Mouse (Mus musculus) stomach, postnatal 0 days (tissue): Measurements from ENCODE around the gene Rabif. TPM values are rescaled to one million over a fixed set of nuclear protein-coding genes. Genes with fewer than 3 reads are reported as not detected.

Source experiments
- ATAC-seq: fragments of 200-750 bp; cut with Nextera tagmentation; 2 replicates; pipeline ENCODE4 v1.8.0; 2017; ENCODE audit not compliant: low FRiP score, low TSS enrichment
- DNase-seq: peaks from one replicate; pipeline ENCODE4 v3.0.0-alpha.2; 2016; ENCODE audit warnings: low spot score
- H3K27ac ChIP-seq: fragments of 300-500 bp; sonication (generic); replicated peaks from 2 replicates; pipeline ENCODE4 v1.5.1; 2014; ENCODE audit warnings: mild to moderate bottlenecking, control low read depth
- H3K27me3 ChIP-seq: fragments of 300-500 bp; sonication (generic); 2 replicates; pipeline ENCODE4 v1.6.1; 2014; ENCODE audit warnings: low read length; ENCODE audit not compliant: control insufficient read depth, insufficient read depth
- H3K36me3 ChIP-seq: fragments of 300-500 bp; sonication (generic); 2 replicates; pipeline ENCODE4 v1.6.1; 2014; ENCODE audit warnings: low read length, mixed read lengths; ENCODE audit not compliant: control insufficient read depth, insufficient read depth
- H3K4me1 ChIP-seq: fragments of 300-500 bp; sonication (generic); replicated peaks from 2 replicates; pipeline ENCODE4 v1.6.1; 2014; ENCODE audit warnings: antibody characterized with exemption; ENCODE audit not compliant: control insufficient read depth, insufficient read depth
- H3K4me2 ChIP-seq: fragments of 300-500 bp; sonication (generic); replicated peaks from 2 replicates; pipeline ENCODE4 v1.6.1; 2014; ENCODE audit warnings: low read depth, mild to moderate bottlenecking, control low read depth, moderate library complexity
- H3K4me3 ChIP-seq: fragments of 300-500 bp; sonication (generic); 2 replicates; pipeline ENCODE4 v1.5.1; 2014; ENCODE audit warnings: low read depth, low read length, control low read depth
- H3K9ac ChIP-seq: fragments of 300-500 bp; sonication (generic); 2 replicates; pipeline ENCODE4 v1.6.1; 2014; ENCODE audit warnings: mild to moderate bottlenecking, low read length, control low read depth, mixed read lengths
- H3K9me3 ChIP-seq: fragments of 300-500 bp; sonication (generic); 2 replicates; pipeline ENCODE4 v1.6.1; 2016; ENCODE audit warnings: low read length; ENCODE audit not compliant: control insufficient read depth
- CTCF ChIP-seq: IDR thresholded peaks from 2 replicates; pipeline ENCODE4 v1.5.1; 2016; ENCODE audit warnings: antibody characterized with exemption, low read depth, mild to moderate bottlenecking, moderate library complexity
- EP300 ChIP-seq: optimal IDR thresholded peaks from 2 replicates; pipeline ENCODE3; 2016; ENCODE audit warnings: antibody characterized with exemption
- WGBS: fragments of 180-500 bp; shearing (Covaris S2); extraction: QIAGEN DNeasy Blood & Tissue Kit; methylation state at CpG from one replicate; pipeline ENCODE4 v1.1.7; 2014; 5-methylcytosine and 5-hydroxymethylcytosine counted together
- polyA plus RNA-seq: library from polyadenylated mRNA; unstranded; fragments of >200 nt; fragmentation: Nextera tagmentation; extraction: Ambion mirVana; gene quantifications from 2 replicates; pipeline ENCODE4 v1.2.1, GENCODE M21; 2015

The Rabif gene
- polyA plus RNA-seq, 1 experiment from 2014 or later: 31.4 TPM

- Histone ChIP-seq H3K4me3 (no peak overlapping the region), H3K27ac (no peak overlapping the region), H3K36me3 (peaks cover 12% of the 10 kb centered on the region), H3K27me3 (no peaks in the 10 kb centered on the region), H3K4me2 (no peak overlapping the region), H3K9me3 (no peaks in the 10 kb centered on the region), H3K4me1 (0 out of 2 replicates have a peak, but pooled peaks cover 4% of the 10 kb centered on the region), H3K9ac (no peak overlapping the region)
- TF ChIP-seq EP300 (no peak), CTCF (no peak)
- ATAC-seq: no peak
- no peak for DNase-seq
- 91% methylated on average over 6 of the region's 6 CpGs for WGBS
These were observed 3.3 kb upstream of the Rabif start for GRCm38 (mm10) chr1:134490903-134491801.

DNA sequence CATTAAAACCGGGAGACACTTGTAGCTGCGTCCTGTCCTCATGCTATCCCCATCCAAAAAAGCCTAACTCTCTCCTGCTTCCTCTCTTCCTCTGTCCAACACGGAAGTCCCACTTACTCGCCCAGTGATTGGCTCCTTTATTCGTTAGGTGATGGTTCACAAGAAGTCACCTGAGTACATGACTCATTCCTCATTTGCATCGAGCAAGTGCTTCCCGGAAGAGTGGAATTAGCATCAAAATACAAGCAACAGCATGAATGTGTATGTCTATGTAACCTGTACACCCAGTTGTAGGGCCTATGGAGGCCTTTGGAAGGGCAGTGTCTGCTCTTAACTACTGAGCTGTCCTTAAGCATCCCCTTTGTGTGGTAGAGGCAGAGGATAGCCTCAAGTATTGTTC, 2.2 kb upstream of the Rabif start:
- 0 out of 2 replicates have a peak, but pooled peaks cover 4% of the 10 kb centered on the region for H3K4me1 ChIP-seq
- peaks cover 12% of the 10 kb centered on the region for H3K36me3 ChIP-seq
- 77% methylated on average over 7 of the region's 7 CpGs for WGBS
- H3K9me3 ChIP-seq: no peaks in the 10 kb centered on the region
- ATAC-seq (no peak), DNase-seq (no peak)
- no peaks in the 10 kb centered on the region for H3K27me3 ChIP-seq
- H3K27ac ChIP-seq: no peak overlapping the region
- TF ChIP-seq EP300 (no peak), CTCF (no peak)
- H3K4me2 ChIP-seq: no peak overlapping the region
- no peak overlapping the region for H3K9ac ChIP-seq
- H3K4me3 ChIP-seq: no peak overlapping the region

GRCm38 (mm10) chr1:134493496-134493895, 952 bp upstream of the Rabif start:
- Histone ChIP-seq H3K27ac (peak overlapping the region; percentile 96; the same call in 1 of the 2 replicates), H3K27me3 (no peaks in the 10 kb centered on the region), H3K9me3 (no peaks in the 10 kb centered on the region), H3K9ac (no peak overlapping the region), H3K4me2 (no peak overlapping the region), H3K4me3 (no peak overlapping the region), H3K4me1 (0 out of 2 replicates have a peak, but pooled peaks cover 4% of the 10 kb centered on the region), H3K36me3 (peaks cover 10% of the 10 kb centered on the region)
- WGBS: 57% methylated on average over 2 of the region's 2 CpGs
- ATAC-seq (no peak), DNase-seq (peak; percentile 21)
- TF ChIP-seq CTCF (peak; percentile 33; the same call in 1 of the 2 replicates), EP300 (no peak)

- Histone ChIP-seq H3K27me3 (no peaks in the 10 kb centered on the region), H3K27ac (peak overlapping the region; percentile 96), H3K4me3 (peak overlapping the region; percentile 85), H3K4me2 (peak overlapping the region; percentile 66), H3K9ac (peak overlapping the region; percentile 28), H3K9me3 (no peaks in the 10 kb centered on the region), H3K4me1 (0 out of 2 replicates have a peak, but pooled peaks cover 4% of the 10 kb centered on the region), H3K36me3 (peaks cover 5% of the 10 kb centered on the region; the same call in 1 of the 2 replicates)
- ATAC-seq (peak; percentile 6; the same call in 1 of the 2 replicates), DNase-seq (no peak)
- WGBS: 12% methylated on average over 5 of the region's 5 CpGs
- TF ChIP-seq EP300: no peak
- TF ChIP-seq CTCF: no peak
These were observed 492 bp upstream of the Rabif start for GRCm38 (mm10) chr1:134493956-134494355.

DNA sequence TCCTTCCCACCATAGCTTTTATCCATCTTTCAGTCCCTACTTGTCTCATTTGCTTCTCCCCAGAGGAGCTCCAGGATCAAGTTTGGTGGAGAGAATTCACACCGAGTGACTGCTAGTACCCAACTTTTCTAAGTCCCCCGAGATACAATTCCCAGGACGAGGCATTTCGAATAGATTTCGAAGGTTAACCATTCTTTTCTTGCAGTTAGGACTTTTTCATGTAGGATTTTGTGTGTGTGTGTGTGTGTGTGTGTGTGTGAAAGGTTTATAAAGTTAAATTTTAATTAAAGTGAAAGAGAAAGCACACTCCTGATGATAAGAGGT, 730 bp downstream of the Rabif start:
- Histone ChIP-seq H3K4me1 (0 out of 2 replicates have a peak, but pooled peaks cover 4% of the 10 kb centered on the region), H3K27ac (peak overlapping the region; percentile 96), H3K27me3 (no peaks in the 10 kb centered on the region), H3K9me3 (no peaks in the 10 kb centered on the region), H3K4me3 (peak overlapping the region; percentile 85), H3K9ac (peak overlapping the region; percentile 77), H3K4me2 (peak overlapping the region; percentile 66), H3K36me3 (no peaks in the 10 kb centered on the region)
- 15% methylated on average over 5 of the region's 5 CpGs for WGBS
- no peak for ATAC-seq
- DNase-seq: no peak
- TF ChIP-seq EP300: no peak
- no peak for TF ChIP-seq CTCF

DNA sequence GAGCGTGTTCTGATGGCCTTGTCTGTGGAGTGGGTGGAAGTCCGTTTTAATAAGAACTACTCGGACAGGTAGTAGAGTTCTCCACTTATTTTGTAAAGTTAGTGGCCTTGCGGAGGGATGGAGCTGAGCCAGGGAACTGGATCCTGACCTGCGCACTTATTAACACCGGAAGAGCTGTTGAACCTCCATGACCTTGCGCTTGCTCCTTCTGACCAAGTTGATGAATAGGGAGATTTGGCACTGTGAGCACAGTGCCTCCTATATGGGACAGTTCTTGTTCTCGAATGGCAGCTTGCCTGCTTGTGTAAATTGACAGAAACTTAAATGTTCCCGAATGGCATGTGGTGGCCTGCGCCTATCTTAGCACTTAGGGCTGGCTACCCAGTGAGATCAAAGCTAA, 1.5 kb downstream of the Rabif start:
- TF ChIP-seq CTCF (no peak), EP300 (no peak)
- H3K9me3 ChIP-seq: no peaks in the 10 kb centered on the region
- peak overlapping the region; percentile 66 for H3K4me2 ChIP-seq
- H3K27ac ChIP-seq: no peak overlapping the region
- H3K9ac ChIP-seq: peak overlapping the region; percentile 43
- H3K4me1 ChIP-seq: 0 out of 2 replicates have a peak, but pooled peaks cover 4% of the 10 kb centered on the region
- ATAC-seq (no peak), DNase-seq (no peak)
- H3K36me3 ChIP-seq: no peaks in the 10 kb centered on the region
- peak overlapping the region; percentile 85; the same call in 1 of the 2 replicates for H3K4me3 ChIP-seq
- no peaks in the 10 kb centered on the region for H3K27me3 ChIP-seq
- 60% methylated on average over 10 of the region's 10 CpGs for WGBS
